Mouse (Mus musculus) T-helper 17 cell (primary cell): ENCODE data around the gene Ceacam16.

Experiments used
- in situ Hi-C, 2 experiments: fragments of 300-600 bp; cut with MboI, MseI; formaldehyde crosslinking; loops; 1 replicate in 1 of 2; 2 replicates in 1 of 2; pipeline ENCODE4 v1.15.1; 2025; ENCODE audit warnings: high pct_unique_total_duplicates in 2 of 2

The Ceacam16 gene

GRCm38 (mm10) chr7:19843561-19843960 is 17.5 kb downstream of the Ceacam16 start:
- in situ Hi-C loops = loop anchor here (5.0 kb wide), 1 partner anchor 41 kb away; no protein-coding TSS in a partner anchor

- in situ Hi-C loops = loop anchor here (5.0 kb wide), 1 partner anchor 41 kb away; no protein-coding TSS in a partner anchor
Measured at GRCm38 (mm10) chr7:19842885-19843504, 18.1 kb downstream of the Ceacam16 start.

GRCm38 (mm10) chr7:19841686-19842413 is 19.2 kb downstream of the Ceacam16 start:
- in situ Hi-C loops = loop anchor here (5.0 kb wide), 1 partner anchor 40 kb away; no protein-coding TSS in a partner anchor

GRCm38 (mm10) chr7:19840936-19841335 is 20.2 kb downstream of the Ceacam16 start:
- in situ Hi-C loops = loop anchor here (5.0 kb wide), 1 partner anchor 39 kb away; no protein-coding TSS in a partner anchor

- in situ Hi-C loops = loop anchor here (5.0 kb wide), 1 partner anchor 38 kb away; no protein-coding TSS in a partner anchor
Measured at GRCm38 (mm10) chr7:19840371-19840770, 20.7 kb downstream of the Ceacam16 start.

- in situ Hi-C loops = no loop called here
Measured at GRCm38 (mm10) chr7:19836843-19837242, 24.3 kb downstream of the Ceacam16 start.

GRCm38 (mm10) chr7:19834055-19834454 is 27.0 kb downstream of the Ceacam16 start:
- in situ Hi-C loops = no loop called here

- in situ Hi-C loops = no loop called here
Measured at GRCm38 (mm10) chr7:19831837-19832236, 29.3 kb downstream of the Ceacam16 start.

- in situ Hi-C loops = no loop called here
Measured at GRCm38 (mm10) chr7:19830682-19831156, 30.4 kb downstream of the Ceacam16 start.

GRCm38 (mm10) chr7:19829694-19830093 is 31.4 kb downstream of the Ceacam16 start:
- in situ Hi-C loops = no loop called here

GRCm38 (mm10) chr7:19826756-19827155 is 34.3 kb downstream of the Ceacam16 start:
- in situ Hi-C loops = no loop called here

GRCm38 (mm10) chr7:19824182-19824973 is 36.7 kb downstream of the Ceacam16 start:
- in situ Hi-C loops = no loop called here

- in situ Hi-C loops = no loop called here
Measured at GRCm38 (mm10) chr7:19823256-19824181, 37.6 kb downstream of the Ceacam16 start.

GRCm38 (mm10) chr7:19822604-19823058 is 38.5 kb downstream of the Ceacam16 start, which contains the start of gene Bcl3:
Gene Bcl3 (minus strand): TSS chr7:19822770.
- in situ Hi-C loops = no loop called here

- in situ Hi-C loops = no loop called here
Measured at GRCm38 (mm10) chr7:19822193-19822592, 38.9 kb downstream of the Ceacam16 start.

- in situ Hi-C loops = no loop called here
Measured at GRCm38 (mm10) chr7:19821633-19822032, 39.5 kb downstream of the Ceacam16 start.

GRCm38 (mm10) chr7:19820347-19821048 is 40.6 kb downstream of the Ceacam16 start:
- in situ Hi-C loops = no loop called here

- in situ Hi-C loops = loop anchor here in 1 of 2 experiments (5.0 kb wide), 1 partner anchor 118 kb away; no protein-coding TSS in a partner anchor
Measured at GRCm38 (mm10) chr7:19818875-19819274, 42.2 kb downstream of the Ceacam16 start.

GRCm38 (mm10) chr7:19818440-19818839 is 42.7 kb downstream of the Ceacam16 start:
- in situ Hi-C loops = loop anchor here in 1 of 2 experiments (5.0 kb wide), 1 partner anchor 119 kb away; no protein-coding TSS in a partner anchor
